Mouse (Mus musculus) bone marrow macrophage, adult 2 months (primary cell): ENCODE measurements around the gene Rap1b.

ENCODE experiments used
- CTCF ChIP-seq: IDR thresholded peaks from 2 replicates; pipeline ENCODE4 v1.5.1; 2012; ENCODE audit warnings: low read depth, mild to moderate bottlenecking, low read length, moderate library complexity
- POLR2A ChIP-seq: IDR thresholded peaks from 2 replicates; pipeline ENCODE4 v1.6.1; 2012; ENCODE audit warnings: mild to moderate bottlenecking, low read depth, low read length, borderline replicate concordance

GRCm38 (mm10) chr10:117799806-117800205 is 46.0 kb downstream of the Rap1b start:
- TF ChIP-seq POLR2A (no peak), CTCF (no peak)
